In the genomic region with DNA sequence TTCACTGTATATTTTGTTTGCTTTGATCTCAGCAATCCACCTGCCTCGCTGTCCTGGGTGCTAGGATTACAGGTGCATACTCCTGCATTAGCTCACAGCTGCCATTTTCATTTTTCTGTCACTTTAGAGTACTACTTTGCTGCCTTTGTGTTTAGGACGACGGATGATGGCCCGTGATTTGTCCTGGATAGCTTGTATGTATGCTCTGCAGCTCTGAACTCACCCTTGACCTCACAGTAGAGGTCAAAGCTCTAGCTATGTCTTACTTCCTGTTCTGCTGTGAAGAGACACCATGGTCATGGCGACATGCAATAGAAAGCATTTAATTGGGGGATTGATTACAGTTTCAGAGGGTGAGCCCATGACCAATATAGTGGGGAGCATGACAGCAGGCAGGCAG, we compare ENCODE assay signal across 25 mouse cellular contexts. TPM values are rescaled to one million over a fixed set of nuclear protein-coding genes. Genes with fewer than 3 reads are reported as not detected.
DNase-seq lines count a peak whose midpoint lies in the region; ATAC-seq lines count a peak whose summit lies in the region.
"Had no signal": no experiment of that assay in that cellular context is flagged by ENCODE, and none has a peak within 500 bp of the region (broad histone marks: within the 10 kb centered on the region; RNA-seq: fewer than 3 reads in every experiment).

No protein-coding gene starts in this region.

- H3K9me3 ChIP-seq in lung, embryonic 15.5 days, result no peaks in the 10 kb centered on the region
- no peaks in the 10 kb centered on the region for H3K9me3 ChIP-seq in midbrain, embryonic 15.5 days
- no peaks in the 10 kb centered on the region for H3K9me3 ChIP-seq in midbrain, embryonic 10.5 days (replicated peaks)
- no peaks in the 10 kb centered on the region for H3K9me3 ChIP-seq in midbrain, embryonic 16.5 days (replicated peaks; ENCODE audit: control insufficient read depth, low read length, poor library complexity, severe bottlenecking)
- H3K9me3 ChIP-seq: heart, embryonic 12.5 days; heart, embryonic 15.5 days; hindbrain, embryonic 10.5 days; hindbrain, embryonic 13.5 days had no signal

- no peak overlapping the region for H3K9ac ChIP-seq in lung, embryonic 15.5 days
- no peak overlapping the region for H3K9ac ChIP-seq in midbrain, embryonic 15.5 days
- no peak overlapping the region for H3K9ac ChIP-seq in midbrain, embryonic 16.5 days (ENCODE audit: low read depth, low read length)
- H3K9ac ChIP-seq: forebrain, postnatal 0 days; heart, embryonic 12.5 days; heart, embryonic 15.5 days; hindbrain, embryonic 13.5 days had no signal

- DNase-seq in lung, postnatal 25 days (ENCODE audit: low spot score), result no peak
- DNase-seq in midbrain, embryonic 10.5 days (ENCODE audit: low spot score), result no peak
- peak; percentile 70 for DNase-seq in R1 (ENCODE audit: low read depth, low spot score)
- no peak for DNase-seq in right cerebral cortex, postnatal 25 days
- DNase-seq in right cerebral cortex, postnatal 36 days (ENCODE audit: low spot score in 2 of 2), result no peak
- DNase-seq: adrenal gland, postnatal 10 days; adrenal gland, postnatal 36 days; B cell, adult 2 months; cerebellum, adult 18-20 months; cerebellum, adult 9-10 months; cerebellum, postnatal 14 days; forebrain, postnatal 0 days; gastrocnemius, postnatal 25 days; heart, adult 2 months; heart, postnatal 10 days; heart, postnatal 36 days had no signal

- H3K4me2 ChIP-seq in lung, embryonic 15.5 days, result no peak overlapping the region
- no peak overlapping the region for H3K4me2 ChIP-seq in midbrain, embryonic 15.5 days
- H3K4me2 ChIP-seq in midbrain, embryonic 16.5 days (ENCODE audit: low read length), result no peak overlapping the region
- H3K4me2 ChIP-seq: heart, embryonic 12.5 days; heart, embryonic 15.5 days; hindbrain, embryonic 13.5 days had no signal

- no peak for ATAC-seq in lung, embryonic 15.5 days (ENCODE audit: borderline replicate concordance, extremely low read depth, low FRiP score, low TSS enrichment)
- ATAC-seq in midbrain, embryonic 15.5 days (replicated peaks), result peak; percentile 50; the same call in 1 of the 2 replicates
- peak; percentile 25; the same call in 1 of the 2 replicates for ATAC-seq in midbrain, embryonic 16.5 days
- ATAC-seq: forebrain, embryonic 14.5 days; forebrain, postnatal 0 days had no signal

- 54% methylated on average over 5 of the region's 5 CpGs for WGBS in lung, embryonic 15.5 days
- 72% methylated on average over 5 of the region's 5 CpGs for WGBS in midbrain, embryonic 15.5 days
- WGBS in midbrain, embryonic 10.5 days, result 82% methylated on average over 5 of the region's 5 CpGs
- 72% methylated on average over 5 of the region's 5 CpGs for WGBS in midbrain, embryonic 16.5 days

- peaks cover 7% of the 10 kb centered on the region; the same call in 1 of the 2 replicates for H3K4me1 ChIP-seq in lung, embryonic 15.5 days
- 0 out of 2 replicates have a peak, but pooled peaks cover 3% of the 10 kb centered on the region for H3K4me1 ChIP-seq in midbrain, embryonic 15.5 days
- H3K4me1 ChIP-seq in midbrain, embryonic 10.5 days, result peaks cover 8% of the 10 kb centered on the region
- H3K4me1 ChIP-seq in midbrain, embryonic 16.5 days (ENCODE audit: control insufficient read depth, insufficient read depth, low read length), result no peaks in the 10 kb centered on the region
- H3K4me1 ChIP-seq: heart, embryonic 15.5 days had no signal

- peak overlapping the region; percentile 30; the same call in 1 of the 2 replicates for H3K27ac ChIP-seq in lung, embryonic 15.5 days
- no peak overlapping the region for H3K27ac ChIP-seq in midbrain, embryonic 15.5 days
- H3K27ac ChIP-seq in midbrain, embryonic 10.5 days (replicated peaks), result no peak overlapping the region
- H3K27ac ChIP-seq in midbrain, embryonic 16.5 days (ENCODE audit: low read length), result no peak overlapping the region
- H3K27ac ChIP-seq: heart, adult 2 months; heart, embryonic 15.5 days; hindbrain, embryonic 10.5 days; hindbrain, embryonic 13.5 days had no signal

- no peak overlapping the region for H3K4me3 ChIP-seq in lung, embryonic 15.5 days
- H3K4me3 ChIP-seq in midbrain, embryonic 15.5 days, result no peak overlapping the region
- H3K4me3 ChIP-seq in midbrain, embryonic 10.5 days, result no peak overlapping the region
- no peak overlapping the region for H3K4me3 ChIP-seq in midbrain, embryonic 16.5 days (ENCODE audit: low read depth, low read length)
- H3K4me3 ChIP-seq: heart, adult 2 months; heart, embryonic 12.5 days; heart, embryonic 15.5 days; hindbrain, embryonic 10.5 days; hindbrain, embryonic 13.5 days had no signal

- H3K36me3 ChIP-seq in lung, embryonic 15.5 days, result no peaks in the 10 kb centered on the region
- H3K36me3 ChIP-seq in midbrain, embryonic 15.5 days (replicated peaks), result no peaks in the 10 kb centered on the region
- no peaks in the 10 kb centered on the region for H3K36me3 ChIP-seq in midbrain, embryonic 10.5 days
- H3K36me3 ChIP-seq in midbrain, embryonic 16.5 days (ENCODE audit: control insufficient read depth, insufficient read depth, low read length), result no peaks in the 10 kb centered on the region
- H3K36me3 ChIP-seq: heart, embryonic 12.5 days; heart, embryonic 15.5 days; hindbrain, embryonic 10.5 days; hindbrain, embryonic 13.5 days had no signal

- no peaks in the 10 kb centered on the region for H3K27me3 ChIP-seq in lung, embryonic 15.5 days
- no peaks in the 10 kb centered on the region for H3K27me3 ChIP-seq in midbrain, embryonic 15.5 days (replicated peaks)
- H3K27me3 ChIP-seq in midbrain, embryonic 10.5 days (ENCODE audit: low read depth, poor library complexity, severe bottlenecking), result no peaks in the 10 kb centered on the region
- no peaks in the 10 kb centered on the region for H3K27me3 ChIP-seq in midbrain, embryonic 16.5 days (ENCODE audit: control insufficient read depth, insufficient read depth, low read depth, low read length)
- H3K27me3 ChIP-seq: CH12.LX; heart, embryonic 12.5 days; heart, embryonic 15.5 days; hindbrain, embryonic 13.5 days had no signal

RNA-seq across cellular contexts. Expression of a gene that starts 37.4 kb away (rescaled TPM):
- 67.0 and 71.5 TPM in 2 replicates for polyA plus RNA-seq in lung, embryonic 15.5 days (2015; fragmentation: Nextera tagmentation; extraction: Ambion mirVana)
- 40.8 and 41.5 TPM in 2 replicates for polyA plus RNA-seq in midbrain, embryonic 15.5 days (2015; fragmentation: Nextera tagmentation; extraction: Ambion mirVana)
- polyA plus RNA-seq in midbrain, embryonic 10.5 days (2016; fragmentation: Nextera tagmentation; extraction: Ambion mirVana), result 30.9 and 40.7 TPM in 2 replicates
- polyA plus RNA-seq in midbrain, embryonic 16.5 days (2015; fragmentation: Nextera tagmentation; extraction: Ambion mirVana), result 44.7 and 45.1 TPM in 2 replicates
